In the genomic region with DNA sequence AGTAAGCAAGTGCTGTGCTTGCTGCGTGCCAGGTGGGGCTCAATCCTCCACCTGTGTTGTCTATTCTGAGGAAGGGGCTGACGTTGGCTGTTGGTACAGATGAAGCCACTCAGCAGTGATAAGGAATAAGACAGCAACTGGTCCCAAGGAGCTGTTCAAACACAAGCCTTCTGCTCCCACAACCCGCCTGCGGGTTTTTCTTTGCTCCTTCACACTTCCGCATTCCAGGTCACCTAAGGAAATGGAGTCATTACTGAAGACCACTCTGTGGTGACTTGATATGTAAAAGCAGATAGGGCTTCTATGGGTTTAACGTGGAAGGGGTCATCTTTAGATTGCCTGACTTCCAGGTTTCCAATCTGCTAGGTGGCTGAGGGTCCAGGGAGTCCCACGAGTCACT, we compare ENCODE assay signal across 12 mouse cellular contexts. TPM values are rescaled to one million over a fixed set of nuclear protein-coding genes. Genes with fewer than 3 reads are reported as not detected.
DNase-seq lines count a peak whose midpoint lies in the region; ATAC-seq lines count a peak whose summit lies in the region.
"Had no signal": no experiment of that assay in that cellular context is flagged by ENCODE, and none has a peak within 500 bp of the region (broad histone marks: within the 10 kb centered on the region; RNA-seq: fewer than 3 reads in every experiment).

No protein-coding gene starts in this region.

- H3K9me3 ChIP-seq in heart, embryonic 14.5 days (ENCODE audit: control insufficient read depth, low read length), result no peaks in the 10 kb centered on the region
- no peaks in the 10 kb centered on the region for H3K9me3 ChIP-seq in neural tube, embryonic 12.5 days
- H3K9me3 ChIP-seq in limb, embryonic 13.5 days, result no peaks in the 10 kb centered on the region
- H3K9me3 ChIP-seq: hindbrain, embryonic 15.5 days; midbrain, embryonic 12.5 days had no signal

- peaks cover 51 to 78% of the 10 kb centered on the region in 2 experiments for H3K4me1 ChIP-seq in heart, embryonic 14.5 days (ENCODE audit: control insufficient read depth in 2 of 2, insufficient read depth in 2 of 2, low read length in 2 of 2)
- peaks cover 56% of the 10 kb centered on the region for H3K4me1 ChIP-seq in neural tube, embryonic 12.5 days
- peaks cover 77% of the 10 kb centered on the region for H3K4me1 ChIP-seq in limb, embryonic 13.5 days

- peak overlapping the region; percentile 85 for H3K4me2 ChIP-seq in heart, embryonic 14.5 days (ENCODE audit: low read length)
- H3K4me2 ChIP-seq in neural tube, embryonic 12.5 days (replicated peaks), result 0 out of 2 replicates have a peak overlapping the region, but pooled peaks have one; percentile 3
- H3K4me2 ChIP-seq in limb, embryonic 13.5 days (replicated peaks), result peak overlapping the region; percentile 87
- H3K4me2 ChIP-seq: hindbrain, embryonic 15.5 days; midbrain, embryonic 12.5 days had no signal

- 13% methylated on average over 7 of the region's 7 CpGs for WGBS in heart, embryonic 14.5 days
- 75% methylated on average over 7 of the region's 7 CpGs for WGBS in neural tube, embryonic 12.5 days
- WGBS in limb, embryonic 13.5 days, result 56% methylated on average over 7 of the region's 7 CpGs

- H3K4me3 ChIP-seq in heart, embryonic 14.5 days (ENCODE audit: control insufficient read depth in 1 of 2, insufficient read depth in 1 of 2, low read depth in 1 of 2, low read length in 2 of 2), result peak overlapping the region; percentile 1 to 62
- H3K4me3 ChIP-seq in neural tube, embryonic 12.5 days, result no peak overlapping the region
- H3K4me3 ChIP-seq in limb, embryonic 13.5 days, result peak overlapping the region; percentile 7; the same call in 1 of the 2 replicates
- H3K4me3 ChIP-seq: hindbrain, embryonic 15.5 days; midbrain, embryonic 12.5 days had no signal

- no peak for ATAC-seq in heart, embryonic 14.5 days (ENCODE audit: insufficient number of reproducible peaks, insufficient read depth, low FRiP score, low read depth)
- ATAC-seq in neural tube, embryonic 12.5 days (ENCODE audit: low FRiP score, low read depth), result no peak
- no peak; the same call in 1 of the 2 replicates for ATAC-seq in limb, embryonic 13.5 days (ENCODE audit: low FRiP score, low read depth)
- no peak for ATAC-seq in inflammation-experienced regulatory T-cells, adult 6 months

- peak overlapping the region; percentile 87 for H3K9ac ChIP-seq in heart, embryonic 14.5 days (ENCODE audit: low read length)
- no peak overlapping the region for H3K9ac ChIP-seq in neural tube, embryonic 12.5 days
- peak overlapping the region; percentile 25; the same call in 1 of the 2 replicates for H3K9ac ChIP-seq in limb, embryonic 13.5 days
- H3K9ac ChIP-seq: hindbrain, embryonic 15.5 days; midbrain, embryonic 12.5 days had no signal

- peak overlapping the region; percentile 92 to 93 for H3K27ac ChIP-seq in heart, embryonic 14.5 days (replicated peaks in 1 of 2; ENCODE audit: control insufficient read depth in 1 of 2, insufficient read depth in 1 of 2, low read depth in 2 of 2, low read length in 2 of 2)
- no peak overlapping the region for H3K27ac ChIP-seq in neural tube, embryonic 12.5 days
- H3K27ac ChIP-seq in limb, embryonic 13.5 days, result peak overlapping the region; percentile 94
- H3K27ac ChIP-seq: hindbrain, embryonic 15.5 days; midbrain, embryonic 12.5 days had no signal

- no peak for DNase-seq in heart, postnatal 25 days (ENCODE audit: low spot score)
- DNase-seq in neural tube, embryonic 10.5 days (ENCODE audit: extremely low spot score, low spot score), result no peak
- DNase-seq in layer of hippocampus, postnatal 10 days (ENCODE audit: low spot score in 2 of 2), result no peak
- no peak for DNase-seq in embryo, embryonic 10.5 days (ENCODE audit: low spot score)
- DNase-seq: right cerebral cortex, postnatal 14 days had no signal

- intact Hi-C loops in heart, postnatal 25 days (cut with DNase I), result no loop called here

- H3K27me3 ChIP-seq in heart, embryonic 14.5 days (ENCODE audit: control insufficient read depth, insufficient read depth, low read length), result no peaks in the 10 kb centered on the region
- no peaks in the 10 kb centered on the region for H3K27me3 ChIP-seq in neural tube, embryonic 12.5 days (replicated peaks)
- no peaks in the 10 kb centered on the region for H3K27me3 ChIP-seq in limb, embryonic 13.5 days
- H3K27me3 ChIP-seq: CH12.LX; hindbrain, embryonic 15.5 days had no signal

- 0 out of 2 replicates have a peak, but pooled peaks cover 4% of the 10 kb centered on the region for H3K36me3 ChIP-seq in heart, embryonic 14.5 days (ENCODE audit: control insufficient read depth, insufficient read depth, low read length)
- no peaks in the 10 kb centered on the region for H3K36me3 ChIP-seq in neural tube, embryonic 12.5 days
- no peaks in the 10 kb centered on the region for H3K36me3 ChIP-seq in limb, embryonic 13.5 days
- H3K36me3 ChIP-seq: hindbrain, embryonic 15.5 days; midbrain, embryonic 12.5 days had no signal

RNA-seq across cellular contexts. Expression of gene Csrp1, which starts 11.5 kb away (rescaled TPM):
- polyA plus RNA-seq in heart, embryonic 14.5 days (2014; fragmentation: Nextera tagmentation; extraction: Ambion mirVana), result 133 and 220 TPM in 2 replicates
- 10 to 100 TPM; 48.0 to 56.7 TPM for total RNA-seq in heart, postnatal 25 days (2021)
- polyA plus RNA-seq in neural tube, embryonic 12.5 days (2016; fragmentation: Nextera tagmentation; extraction: Ambion mirVana), result 44.9 and 45.1 TPM in 2 replicates
- 74.0 and 77.5 TPM in 2 replicates for polyA plus RNA-seq in limb, embryonic 13.5 days (2015; fragmentation: Nextera tagmentation; extraction: Ambion mirVana)
- 10 to 100 TPM; 19.5 to 31.9 (median 26.9) TPM for polyA plus RNA-seq in inflammation-experienced regulatory T-cells, adult 6 months (2017; shearing (Covaris generic))
- total RNA-seq in layer of hippocampus, postnatal 10 days (2021), result 10 to 100 TPM; 82.2 to 91.4 TPM

RNA-seq across cellular contexts. Expression of gene Phlda3, which starts 34.5 kb away (rescaled TPM):
- polyA plus RNA-seq in heart, embryonic 14.5 days (2014; fragmentation: Nextera tagmentation; extraction: Ambion mirVana), result 72.4 and 77.2 TPM in 2 replicates
- total RNA-seq in heart, postnatal 25 days (2021), result 10 to 100 TPM; 12.9 to 14.6 TPM
- 21.9 and 24.1 TPM in 2 replicates for polyA plus RNA-seq in neural tube, embryonic 12.5 days (2016; fragmentation: Nextera tagmentation; extraction: Ambion mirVana)
- polyA plus RNA-seq in limb, embryonic 13.5 days (2015; fragmentation: Nextera tagmentation; extraction: Ambion mirVana), result 56.6 and 62.8 TPM in 2 replicates
- polyA plus RNA-seq in inflammation-experienced regulatory T-cells, adult 6 months (2017; shearing (Covaris generic)), result 1 to 10 TPM in 1 of 3 experiments, under 1 TPM in 1, not detected in 1; 0.94 to 7.2 TPM
- 10 to 100 TPM; 12.3 to 12.7 TPM for total RNA-seq in layer of hippocampus, postnatal 10 days (2021)

RNA-seq across cellular contexts. Expression of gene Tnni1, which starts 47.8 kb away (rescaled TPM):
- 5,020 and 5,035 TPM in 2 replicates for polyA plus RNA-seq in heart, embryonic 14.5 days (2014; fragmentation: Nextera tagmentation; extraction: Ambion mirVana)
- total RNA-seq in heart, postnatal 25 days (2021), result 1 to 10 TPM; 2.0 to 2.3 TPM
- 27.4 and 41.5 TPM in 2 replicates for polyA plus RNA-seq in neural tube, embryonic 12.5 days (2016; fragmentation: Nextera tagmentation; extraction: Ambion mirVana)
- polyA plus RNA-seq in limb, embryonic 13.5 days (2015; fragmentation: Nextera tagmentation; extraction: Ambion mirVana), result 241 and 246 TPM in 2 replicates
- not detected for polyA plus RNA-seq in inflammation-experienced regulatory T-cells, adult 6 months (2017; shearing (Covaris generic))
- total RNA-seq in layer of hippocampus, postnatal 10 days (2021), result not detected

Comparison
In these comparisons a context has a peak if more than half of its experiments do, and no peak if none do; other contexts are left out.
1. H3K4me2 ChIP-seq: peak in every context shown above with its lines; median percentile 87 in limb, embryonic 13.5 days; 85 in heart, embryonic 14.5 days; 3 in neural tube, embryonic 12.5 days.
2. RNA of gene Tnni1, which starts 47.8 kb away (polyA plus RNA-seq): 5,020 to 5,035 TPM in heart, embryonic 14.5 days, 241 to 246 TPM in limb, embryonic 13.5 days and 27.4 to 41.5 TPM in neural tube, embryonic 12.5 days; not detected in inflammation-experienced regulatory T-cells, adult 6 months; every median in the first group is over 10 times any median in the second.